Mouse (Mus musculus): ENCODE results near the gene Rps2.

Gene Rps2

GRCm38 (mm10) chr17:24732233-24732935, 14.5 kb downstream of the Rps2 start:
- no peak for DNase-seq (ENCODE audit: low spot score)

GRCm38 (mm10) chr17:24733434-24734050, 15.6 kb downstream of the Rps2 start:
- DNase-seq (ENCODE audit: low spot score), result no peak

GRCm38 (mm10) chr17:24734513-24734912, 16.6 kb downstream of the Rps2 start:
- DNase-seq (ENCODE audit: low spot score), result no peak

GRCm38 (mm10) chr17:24735446-24735845, 17.5 kb downstream of the Rps2 start:
- DNase-seq (ENCODE audit: low spot score), result no peak

GRCm38 (mm10) chr17:24736330-24737051, 18.6 kb downstream of the Rps2 start, which contains the start of gene Msrb1:
Gene Msrb1, plus strand, starts transcription at chr17:24736642.
- DNase-seq (ENCODE audit: low spot score), result peak; percentile 91

- DNase-seq (ENCODE audit: low spot score), result no peak
Measured at GRCm38 (mm10) chr17:24737135-24737810, 19.4 kb downstream of the Rps2 start.

- no peak for DNase-seq (ENCODE audit: low spot score)
Measured at GRCm38 (mm10) chr17:24738238-24738637, 20.3 kb downstream of the Rps2 start.

GRCm38 (mm10) chr17:24739926-24740325, 22.0 kb downstream of the Rps2 start:
- DNase-seq (ENCODE audit: low spot score), result no peak

- DNase-seq (ENCODE audit: low spot score), result no peak
Measured at GRCm38 (mm10) chr17:24742307-24742706, 24.4 kb downstream of the Rps2 start.

- DNase-seq (ENCODE audit: low spot score), result no peak
Measured at GRCm38 (mm10) chr17:24743896-24744295, 26.0 kb downstream of the Rps2 start.

- DNase-seq (ENCODE audit: low spot score), result no peak
Measured at GRCm38 (mm10) chr17:24744381-24744780, 26.5 kb downstream of the Rps2 start.

GRCm38 (mm10) chr17:24745526-24746497, 27.9 kb downstream of the Rps2 start:
- DNase-seq (ENCODE audit: low spot score), result peak; percentile 79

- no peak for DNase-seq (ENCODE audit: low spot score)
Measured at GRCm38 (mm10) chr17:24746986-24747385, 29.1 kb downstream of the Rps2 start.

GRCm38 (mm10) chr17:24751528-24751927, 33.6 kb downstream of the Rps2 start:
- DNase-seq (ENCODE audit: low spot score), result no peak

- DNase-seq (ENCODE audit: low spot score), result peak; percentile 13
Measured at GRCm38 (mm10) chr17:24752415-24753394, 34.8 kb downstream of the Rps2 start, which contains the start of gene Hs3st6. Gene Hs3st6, plus strand, starts transcription at chr17:24752988.

GRCm38 (mm10) chr17:24757394-24757793, 39.5 kb downstream of the Rps2 start:
- no peak for DNase-seq (ENCODE audit: low spot score)

GRCm38 (mm10) chr17:24761121-24761520, 43.2 kb downstream of the Rps2 start:
- no peak for DNase-seq (ENCODE audit: low spot score)

GRCm38 (mm10) chr17:24765016-24765905, 47.3 kb downstream of the Rps2 start:
- no peak for DNase-seq (ENCODE audit: low spot score)
